In genomic region chr4:101860873-101861272, GRCm38 (mm10) we compare ENCODE assay signal across 9 mouse cellular contexts. TPM values are rescaled to one million over a fixed set of nuclear protein-coding genes. Genes with fewer than 3 reads are reported as not detected.
DNase-seq lines count a peak whose midpoint lies in the region; ATAC-seq lines count a peak whose summit lies in the region.
"Had no signal": no experiment of that assay in that cellular context is flagged by ENCODE, and none has a peak within 500 bp of the region (broad histone marks: within the 10 kb centered on the region; RNA-seq: fewer than 3 reads in every experiment).

No protein-coding gene starts in this region.

- no peak for ATAC-seq in forebrain, embryonic 14.5 days
- ATAC-seq in forebrain, embryonic 13.5 days = no peak
- peak; percentile 32; the same call in 1 of the 2 replicates for ATAC-seq in common myeloid progenitor, adult 5-6 weeks (replicated peaks; ENCODE audit: low read depth, poor library complexity, severe bottlenecking)
- no peak for ATAC-seq in inflammation-experienced regulatory T-cells, adult 6 months

- 52% methylated on average over 6 of the region's 6 CpGs for WGBS in forebrain, embryonic 14.5 days
- 55% methylated on average over 6 of the region's 6 CpGs for WGBS in forebrain, embryonic 13.5 days

- H3K27me3 ChIP-seq in forebrain, embryonic 14.5 days (replicated peaks; ENCODE audit: control insufficient read depth, insufficient read depth, low read length) = no peaks in the 10 kb centered on the region
- H3K27me3 ChIP-seq in forebrain, embryonic 13.5 days = no peaks in the 10 kb centered on the region
- H3K27me3 ChIP-seq: hindbrain, embryonic 15.5 days had no signal

- H3K4me1 ChIP-seq in forebrain, embryonic 14.5 days (ENCODE audit: control insufficient read depth, insufficient read depth, low read length) = no peaks in the 10 kb centered on the region
- H3K4me1 ChIP-seq in forebrain, embryonic 13.5 days = no peaks in the 10 kb centered on the region
- H3K4me1 ChIP-seq: hindbrain, embryonic 15.5 days had no signal

- H3K4me3 ChIP-seq in forebrain, embryonic 14.5 days (ENCODE audit: low read depth, low read length) = no peak overlapping the region
- H3K4me3 ChIP-seq in forebrain, embryonic 13.5 days = no peak overlapping the region
- H3K4me3 ChIP-seq: hindbrain, embryonic 15.5 days had no signal

- no peak overlapping the region for H3K27ac ChIP-seq in forebrain, embryonic 14.5 days (ENCODE audit: low read depth, low read length)
- H3K27ac ChIP-seq in forebrain, embryonic 13.5 days = no peak overlapping the region
- H3K27ac ChIP-seq: hindbrain, embryonic 15.5 days had no signal

- DNase-seq in forebrain, embryonic 14.5 days (ENCODE audit: low spot score) = peak; percentile 19
- peak; percentile 1 for DNase-seq in A20 (ENCODE audit: low read depth, low spot score)
- DNase-seq in layer of hippocampus, adult 11-12 months (ENCODE audit: low spot score) = peak; percentile 48
- DNase-seq in retina, embryonic 14.5 days (ENCODE audit: low spot score) = peak; percentile 57
- no peak for DNase-seq in gastrocnemius, postnatal 14 days

- intact Hi-C loops in gastrocnemius, postnatal 14 days (cut with DNase I; ENCODE audit: low total_unique reads) = no loop called here

- H3K4me2 ChIP-seq in forebrain, embryonic 14.5 days (ENCODE audit: low read length) = no peak overlapping the region
- no peak overlapping the region for H3K4me2 ChIP-seq in forebrain, embryonic 13.5 days
- H3K4me2 ChIP-seq: hindbrain, embryonic 15.5 days had no signal

- no peaks in the 10 kb centered on the region for H3K9me3 ChIP-seq in forebrain, embryonic 14.5 days (replicated peaks; ENCODE audit: control insufficient read depth, low read length)
- no peaks in the 10 kb centered on the region for H3K9me3 ChIP-seq in forebrain, embryonic 13.5 days (replicated peaks)
- H3K9me3 ChIP-seq: hindbrain, embryonic 15.5 days had no signal

- no peak overlapping the region for H3K9ac ChIP-seq in forebrain, embryonic 14.5 days (ENCODE audit: low read length)
- no peak overlapping the region for H3K9ac ChIP-seq in forebrain, embryonic 13.5 days
- H3K9ac ChIP-seq: hindbrain, embryonic 15.5 days had no signal

- no peaks in the 10 kb centered on the region for H3K36me3 ChIP-seq in forebrain, embryonic 14.5 days (ENCODE audit: control insufficient read depth, insufficient read depth, low read length)
- H3K36me3 ChIP-seq in forebrain, embryonic 13.5 days (ENCODE audit: poor library complexity, severe bottlenecking) = no peaks in the 10 kb centered on the region
- H3K36me3 ChIP-seq: hindbrain, embryonic 15.5 days had no signal

RNA-seq across cellular contexts. Expression of gene B020004J07Rik, which starts 17.1 kb away (rescaled TPM):
- not detected in 2 replicates for polyA plus RNA-seq in forebrain, embryonic 14.5 days (2014; fragmentation: Nextera tagmentation; extraction: Ambion mirVana)
- not detected in 2 replicates for polyA plus RNA-seq in forebrain, embryonic 13.5 days (2015; fragmentation: Nextera tagmentation; extraction: Ambion mirVana)
- total RNA-seq in common myeloid progenitor, adult 5-6 weeks (2017) = not detected in 2 replicates
- not detected for polyA plus RNA-seq in inflammation-experienced regulatory T-cells, adult 6 months (2017; shearing (Covaris generic))
- total RNA-seq in gastrocnemius, postnatal 14 days (2021) = not detected
- polyA plus RNA-seq: hindbrain, embryonic 15.5 days had no signal

RNA-seq across cellular contexts. Expression of gene C130073F10Rik, which starts 32.7 kb away (rescaled TPM):
- not detected in 2 replicates for polyA plus RNA-seq in forebrain, embryonic 14.5 days (2014; fragmentation: Nextera tagmentation; extraction: Ambion mirVana)
- polyA plus RNA-seq in forebrain, embryonic 13.5 days (2015; fragmentation: Nextera tagmentation; extraction: Ambion mirVana) = not detected in 2 replicates
- total RNA-seq in common myeloid progenitor, adult 5-6 weeks (2017) = not detected in 2 replicates
- polyA plus RNA-seq in inflammation-experienced regulatory T-cells, adult 6 months (2017; shearing (Covaris generic)) = not detected
- not detected for total RNA-seq in gastrocnemius, postnatal 14 days (2021)
- polyA plus RNA-seq: hindbrain, embryonic 15.5 days had no signal

RNA-seq across cellular contexts. Expression of gene Gm12800, which starts 48.0 kb away (rescaled TPM):
- polyA plus RNA-seq in forebrain, embryonic 14.5 days (2014; fragmentation: Nextera tagmentation; extraction: Ambion mirVana) = not detected in 2 replicates
- polyA plus RNA-seq in forebrain, embryonic 13.5 days (2015; fragmentation: Nextera tagmentation; extraction: Ambion mirVana) = not detected in 2 replicates
- total RNA-seq in common myeloid progenitor, adult 5-6 weeks (2017) = not detected in 2 replicates
- not detected for polyA plus RNA-seq in inflammation-experienced regulatory T-cells, adult 6 months (2017; shearing (Covaris generic))
- not detected for total RNA-seq in gastrocnemius, postnatal 14 days (2021)
- polyA plus RNA-seq: hindbrain, embryonic 15.5 days had no signal
